Mouse (Mus musculus): Measurements from ENCODE around the gene Slc29a2. TPM values are rescaled to one million over a fixed set of nuclear protein-coding genes. Genes with fewer than 3 reads are reported as not detected.
A peak's percentile ranks its signal among the peaks of the same experiment; 100 is the strongest.

Gene Slc29a2
- total RNA-seq, 2 experiments from 2014 or later, result 4.5 to 5.3 TPM

DNA sequence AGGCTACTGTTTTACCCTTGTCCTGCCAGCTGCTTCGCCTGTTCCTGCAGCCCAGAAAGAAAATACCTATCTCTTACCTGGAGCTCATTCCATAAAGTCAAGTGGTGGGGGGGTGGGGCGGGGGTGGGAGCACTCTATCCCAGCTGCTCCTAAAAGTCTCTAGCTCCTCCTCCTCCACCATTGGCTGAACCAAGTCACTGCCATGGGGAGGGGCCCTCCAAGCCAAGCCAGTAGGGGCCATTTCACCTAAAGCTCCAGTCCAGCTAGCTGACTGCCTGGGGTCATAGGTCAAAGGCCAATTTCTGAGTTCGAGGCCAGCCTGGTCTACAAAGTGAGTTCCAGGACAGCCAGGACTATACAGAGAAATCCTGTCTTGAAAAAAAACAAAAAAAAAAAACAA lies 9.0 kb downstream of the Slc29a2 start:
- no peak for DNase-seq

DNA sequence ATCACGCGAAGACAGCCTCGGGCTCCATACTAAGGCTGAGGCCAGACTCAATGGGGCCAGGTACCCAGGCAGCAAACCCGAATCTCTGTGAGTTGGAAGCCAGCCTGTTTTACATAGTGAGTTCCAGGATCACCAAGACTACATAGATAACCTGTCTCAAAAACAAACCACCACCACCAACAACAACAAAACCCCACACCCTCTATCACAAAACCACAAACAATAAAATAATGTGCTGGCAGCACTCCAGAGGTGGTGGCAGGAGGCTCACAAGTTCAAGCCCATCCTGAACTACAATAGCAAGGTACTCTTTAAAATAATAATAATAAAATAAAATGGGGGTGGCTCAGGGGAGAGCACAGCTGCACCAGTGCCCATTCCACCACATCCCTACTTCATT lies 12.9 kb downstream of the Slc29a2 start:
- DNase-seq, result no peak

DNA sequence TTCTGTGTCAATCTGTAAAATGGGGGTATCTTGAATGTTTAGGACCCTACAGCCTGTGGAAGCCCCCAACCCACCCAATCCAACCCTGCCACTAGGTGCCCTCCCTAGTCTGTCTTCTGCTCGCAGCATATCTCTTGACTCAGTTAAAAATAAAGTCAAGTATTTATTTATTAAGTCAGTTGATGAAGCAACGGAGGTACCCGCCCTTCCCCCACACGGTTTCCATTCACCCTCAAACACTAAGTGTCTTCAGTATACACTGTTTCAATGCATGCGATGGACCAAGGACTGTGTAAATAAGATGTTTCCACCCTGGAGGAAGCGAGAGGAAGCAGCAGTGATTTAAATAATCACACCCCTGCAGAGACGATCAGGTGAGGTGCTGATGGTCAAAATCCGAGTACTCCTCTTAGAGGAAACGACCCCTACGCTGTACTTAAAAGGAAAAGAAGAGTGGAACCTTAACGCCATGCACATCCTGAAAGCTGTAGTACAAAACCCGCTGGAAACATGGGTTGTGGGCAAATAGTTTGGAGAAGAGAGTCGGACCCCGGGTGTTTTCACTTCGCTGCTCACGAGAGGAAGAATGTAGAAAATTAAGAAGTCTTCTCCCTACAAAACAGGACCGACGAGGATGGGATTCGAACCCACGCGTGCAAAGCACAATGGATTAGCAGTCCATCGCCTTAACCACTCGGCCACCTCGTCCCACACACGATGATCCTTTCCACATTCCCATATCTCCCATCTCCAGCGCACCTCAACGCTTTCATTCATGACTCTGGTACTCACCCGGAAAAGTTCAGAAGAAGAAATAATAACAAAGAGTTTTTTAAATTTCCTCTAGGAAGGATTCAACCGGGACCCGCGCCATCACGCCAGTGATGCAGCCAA lies 14.3 kb downstream of the Slc29a2 start:
- DNase-seq, result peak; percentile 79 to 82

DNA sequence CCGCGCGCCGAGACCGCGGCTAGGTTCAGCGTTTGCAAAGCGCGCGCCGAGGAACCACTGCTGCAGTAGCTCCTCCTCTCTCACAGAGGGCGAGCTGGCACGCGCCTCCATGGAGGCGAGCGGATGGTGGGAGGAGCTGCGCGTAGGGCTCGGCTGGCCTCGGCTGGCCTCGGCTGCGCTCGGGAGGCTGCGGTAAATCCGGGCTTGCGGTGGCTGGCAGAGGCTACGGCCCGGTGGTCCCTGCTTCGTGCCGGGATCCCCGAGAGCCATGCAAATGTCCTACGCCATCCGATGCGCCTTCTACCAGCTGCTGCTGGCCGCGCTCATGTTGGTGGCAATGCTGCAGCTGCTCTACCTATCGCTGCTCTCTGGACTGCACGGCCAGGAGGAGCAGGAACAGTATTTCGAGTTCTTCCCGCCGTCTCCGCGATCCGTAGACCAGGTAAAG lies 15.1 kb downstream of the Slc29a2 start, which contains the start of the genes B4gat1 and AC124502.3:
Gene B4gat1, plus strand, starts transcription at position 118 of the 448 bp plus-strand sequence.
Gene AC124502.3, plus strand, starts transcription at position 183 of the 448 bp plus-strand sequence.
- peak; percentile 93 to 94 for DNase-seq

DNA sequence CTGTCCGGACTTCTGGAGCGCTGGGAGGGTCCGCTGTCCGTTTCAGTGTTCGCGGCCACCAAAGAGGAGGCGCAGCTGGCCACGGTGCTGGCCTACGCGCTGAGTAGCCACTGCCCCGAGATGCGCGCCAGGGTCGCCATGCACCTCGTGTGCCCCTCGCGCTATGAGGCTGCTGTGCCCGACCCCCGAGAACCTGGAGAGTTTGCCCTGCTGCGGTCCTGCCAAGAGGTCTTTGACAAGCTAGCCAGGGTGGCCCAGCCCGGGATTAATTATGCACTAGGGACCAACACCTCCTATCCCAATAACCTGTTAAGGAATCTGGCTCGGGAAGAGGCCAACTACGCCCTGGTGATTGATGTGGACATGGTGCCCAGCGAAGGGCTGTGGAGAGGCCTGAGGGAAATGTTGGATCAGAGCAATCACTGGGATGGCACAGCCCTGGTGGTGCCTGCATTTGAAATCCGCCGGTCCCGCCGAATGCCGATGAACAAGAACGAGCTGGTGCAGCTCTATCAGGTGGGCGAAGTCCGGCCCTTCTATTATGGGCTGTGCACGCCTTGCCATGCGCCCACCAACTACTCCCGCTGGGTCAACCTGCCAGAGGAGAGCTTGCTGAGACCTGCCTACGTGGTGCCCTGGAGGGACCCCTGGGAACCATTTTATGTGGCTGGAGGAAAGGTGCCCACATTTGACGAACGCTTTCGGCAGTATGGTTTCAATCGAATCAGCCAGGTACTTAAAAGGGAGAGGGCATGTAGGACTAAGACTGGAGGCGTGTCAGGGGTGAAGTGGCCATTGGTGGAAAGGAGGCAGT lies 15.8 kb downstream of the Slc29a2 start:
- peak; percentile 22 to 31 for DNase-seq

DNA sequence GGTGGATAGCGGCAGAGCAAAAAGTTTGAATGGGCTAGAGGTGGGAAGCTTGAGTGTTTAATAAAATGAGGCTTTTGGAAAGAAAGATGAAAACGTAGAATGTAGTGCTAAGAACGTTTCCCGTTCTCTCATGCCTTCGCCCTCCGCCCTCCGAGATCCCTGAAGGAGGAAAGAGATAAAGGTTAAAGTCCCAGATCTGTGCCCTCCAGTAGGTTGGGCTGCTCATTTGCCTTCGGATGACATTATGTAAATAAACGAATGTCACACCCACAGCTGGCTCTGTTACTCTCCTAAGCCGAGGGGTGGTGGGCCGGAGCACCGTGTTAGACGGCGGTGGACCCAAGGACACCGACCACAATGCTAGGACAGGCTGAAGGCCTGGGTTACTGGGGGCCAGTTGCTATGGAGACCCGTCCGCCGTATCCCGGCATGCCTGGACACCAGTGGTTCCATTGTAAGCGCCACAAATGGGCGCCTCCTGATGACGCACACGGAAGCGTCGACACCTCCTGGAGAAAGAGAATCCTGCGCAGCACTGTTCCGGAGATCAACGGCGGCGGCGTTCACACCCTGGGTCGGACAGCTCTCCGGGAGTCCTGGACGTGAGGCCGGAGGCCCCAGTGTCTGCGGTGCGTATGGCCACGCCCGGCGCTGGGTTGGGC lies 17.3 kb downstream of the Slc29a2 start, which contains the start of gene Brms1:
Gene Brms1, plus strand, starts transcription at position 493 of the 662 bp plus-strand sequence.
- peak; percentile 95 for DNase-seq

DNA sequence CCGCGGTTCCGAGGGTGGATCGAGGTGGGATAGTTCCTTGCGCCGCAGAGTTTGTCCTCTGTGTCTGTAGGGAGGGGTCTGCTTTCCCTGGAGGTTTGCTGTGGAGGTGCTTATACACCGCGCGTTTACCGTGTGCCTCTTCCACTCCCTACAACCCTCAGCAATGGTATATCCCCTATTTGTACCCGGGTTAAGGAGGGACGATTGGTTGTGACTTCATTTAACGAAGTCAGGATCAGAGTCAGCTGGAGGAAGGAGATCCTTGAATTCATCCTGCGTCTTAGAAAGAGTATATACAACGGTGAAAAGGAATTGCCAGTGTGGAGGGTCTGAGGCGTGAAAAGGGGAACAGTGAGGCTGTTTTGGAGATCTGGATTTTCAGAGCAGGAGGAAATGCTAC lies 17.9 kb downstream of the Slc29a2 start:
- DNase-seq, result no peak

DNA sequence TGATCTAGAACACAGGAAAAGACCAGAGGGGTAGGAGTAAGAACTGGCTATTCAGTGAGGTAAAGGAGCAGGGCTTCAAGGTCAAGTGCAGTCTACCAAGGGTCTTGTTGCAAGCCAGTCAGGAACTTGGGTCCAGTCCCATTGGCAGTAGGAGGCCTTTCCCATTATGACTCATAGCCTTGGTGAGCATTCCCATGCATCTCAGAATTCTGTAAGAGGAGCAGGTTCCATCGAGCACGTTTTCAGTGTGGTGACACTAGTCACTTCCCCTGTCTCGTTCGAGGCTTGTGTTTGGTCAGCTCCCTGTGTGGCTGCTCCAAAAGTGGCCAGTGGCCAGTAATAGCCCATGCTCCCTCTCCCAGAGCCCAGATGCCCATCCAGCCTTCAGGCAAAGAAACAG lies 21.9 kb downstream of the Slc29a2 start:
- no peak for DNase-seq

DNA sequence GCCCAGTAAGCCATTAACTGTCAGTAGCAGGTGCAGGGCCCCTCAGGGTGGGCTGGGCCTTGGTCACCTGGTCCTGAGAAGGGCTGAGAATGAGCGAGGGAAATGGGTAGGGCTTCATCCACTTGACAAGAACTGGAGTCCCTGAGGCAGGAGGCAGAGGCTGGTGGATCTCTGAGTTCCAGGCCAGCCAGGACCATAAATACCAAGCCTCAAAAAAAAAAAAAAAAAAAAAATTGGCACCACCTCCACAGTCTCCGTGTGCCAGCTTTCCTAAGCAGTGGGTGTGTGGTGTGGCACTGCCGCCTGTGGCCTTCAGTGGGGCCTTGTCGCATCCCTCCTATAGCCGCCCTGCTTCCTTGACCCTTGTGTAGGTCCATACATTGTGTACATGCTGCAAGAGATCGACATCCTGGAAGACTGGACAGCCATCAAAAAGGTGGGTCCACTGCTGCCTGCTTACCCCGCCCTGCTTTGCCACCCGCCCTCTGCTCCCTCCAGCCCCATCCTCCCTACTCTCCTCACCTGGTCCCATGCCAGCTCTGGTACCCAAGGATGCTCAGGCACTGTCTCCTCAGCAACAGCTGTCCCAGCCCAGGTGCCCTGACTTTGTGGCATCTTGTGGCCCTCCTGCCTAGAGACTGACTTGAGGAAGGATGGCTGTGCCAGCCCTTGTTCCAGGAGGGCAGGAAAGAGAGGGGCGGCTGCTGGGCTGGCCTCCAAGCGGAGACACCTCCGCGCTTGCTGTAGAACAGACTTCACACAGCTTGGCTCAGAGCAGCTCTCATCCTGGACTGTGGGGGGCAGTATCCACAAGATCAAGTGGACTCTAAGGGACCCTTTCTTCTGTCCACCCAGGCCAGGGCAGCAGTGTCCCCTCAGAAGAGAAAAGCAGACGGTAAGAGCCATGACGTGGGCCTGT lies 24.7 kb downstream of the Slc29a2 start:
- no peak for DNase-seq

DNA sequence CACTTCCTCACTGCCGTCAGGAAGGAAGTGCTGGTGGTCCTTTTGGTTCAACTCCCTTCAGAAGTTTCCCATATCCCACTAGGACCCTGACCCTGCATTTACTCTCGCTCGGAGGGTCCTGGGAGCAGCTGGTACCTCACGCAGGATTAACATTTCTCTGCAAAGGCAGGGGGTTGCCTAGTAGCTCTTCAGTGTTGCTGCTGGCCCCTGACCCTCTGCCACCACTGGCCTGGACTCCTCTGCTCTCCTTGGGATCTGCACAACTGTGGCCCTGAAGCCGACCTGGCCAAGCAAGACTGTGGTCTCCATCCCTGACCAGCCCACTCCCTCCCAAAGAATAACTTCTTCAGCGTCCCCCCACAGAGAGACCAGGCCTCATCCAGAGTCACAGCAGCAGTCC lies 25.7 kb downstream of the Slc29a2 start:
- DNase-seq, result no peak

DNA sequence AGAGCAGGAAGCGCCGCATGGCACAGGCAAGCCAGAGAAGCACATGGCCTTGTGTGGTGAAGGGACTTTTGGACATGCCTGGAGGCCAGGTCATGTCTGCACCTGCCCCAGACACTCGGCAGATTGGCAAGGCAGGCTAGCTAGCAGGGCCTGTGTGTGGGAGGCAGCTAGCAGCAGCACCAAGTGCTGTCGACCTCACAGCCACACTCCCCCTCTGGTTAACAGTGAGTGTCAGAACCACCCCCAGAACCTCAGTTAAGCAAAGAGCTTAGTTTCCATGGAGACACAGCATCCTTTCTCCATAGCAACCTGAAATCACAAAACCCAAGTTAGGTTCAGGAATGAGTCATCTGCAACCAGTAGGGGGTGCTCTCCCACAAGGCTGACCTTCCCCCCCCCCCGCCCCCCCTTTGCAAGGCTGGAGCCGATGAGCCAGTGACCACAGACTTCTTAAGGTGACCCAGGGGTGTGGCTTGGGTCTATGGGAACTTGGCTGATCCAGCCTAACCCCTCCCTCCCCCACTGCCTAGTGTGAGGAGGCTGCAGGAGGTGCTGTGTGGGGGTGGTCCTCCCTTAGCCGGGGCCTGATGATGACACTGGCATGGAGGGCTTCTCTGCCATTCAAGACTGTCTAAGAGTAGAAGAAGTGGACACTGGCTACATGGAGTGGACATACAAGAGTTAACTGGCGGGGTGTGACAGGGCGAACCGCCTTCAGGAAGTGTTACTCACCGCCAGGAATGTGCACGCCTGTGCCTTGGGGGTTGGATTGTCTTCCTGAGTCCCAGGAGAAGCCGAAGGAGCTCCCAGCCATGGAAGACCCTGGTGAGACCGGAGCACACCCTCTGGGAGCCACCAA lies 26.6 kb downstream of the Slc29a2 start, which contains the start of gene Rin1:
Gene Rin1, plus strand, starts transcription at position 435 of the 859 bp plus-strand sequence.
- peak; percentile 69 to 71 for DNase-seq

DNA sequence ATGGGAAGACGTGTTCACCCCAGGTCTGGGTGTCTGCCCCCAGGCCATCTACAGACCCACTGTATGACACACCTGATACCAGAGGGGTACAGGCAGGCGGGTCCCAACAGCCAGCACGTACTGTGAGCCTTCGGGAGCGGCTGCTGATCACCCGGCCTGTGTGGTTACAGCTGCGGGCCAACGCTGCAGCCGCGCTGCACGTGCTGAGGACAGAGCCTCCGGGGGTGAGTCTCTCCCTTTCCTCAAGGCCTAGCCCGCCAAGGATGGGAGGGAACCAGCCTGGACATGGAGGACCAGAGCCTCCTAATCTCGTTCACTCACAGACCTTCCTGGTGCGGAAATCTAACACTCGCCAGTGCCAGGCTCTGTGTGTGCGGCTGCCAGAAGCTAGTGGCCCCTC lies 27.4 kb downstream of the Slc29a2 start:
- DNase-seq, result peak; percentile 48 to 55

DNA sequence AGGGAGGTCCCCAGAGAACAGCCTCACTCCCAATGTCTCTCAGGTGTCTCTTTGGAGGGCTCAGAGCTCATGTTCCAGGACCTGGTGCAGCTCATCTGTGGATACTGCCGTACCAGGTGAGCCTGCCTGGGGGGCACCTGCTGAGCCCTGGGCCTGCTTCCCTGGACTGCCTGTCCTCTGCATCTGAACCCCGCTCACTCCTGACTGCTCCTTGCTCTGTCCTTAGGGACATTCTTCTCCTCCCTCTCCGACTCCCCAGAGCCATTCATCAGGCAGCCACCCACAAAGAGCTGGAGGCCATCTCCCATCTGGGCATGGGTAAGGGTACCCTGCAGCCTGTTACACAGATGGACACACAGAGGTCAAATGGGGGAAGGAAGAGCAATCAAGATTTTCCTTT lies 27.9 kb downstream of the Slc29a2 start:
- DNase-seq, result no peak

DNA sequence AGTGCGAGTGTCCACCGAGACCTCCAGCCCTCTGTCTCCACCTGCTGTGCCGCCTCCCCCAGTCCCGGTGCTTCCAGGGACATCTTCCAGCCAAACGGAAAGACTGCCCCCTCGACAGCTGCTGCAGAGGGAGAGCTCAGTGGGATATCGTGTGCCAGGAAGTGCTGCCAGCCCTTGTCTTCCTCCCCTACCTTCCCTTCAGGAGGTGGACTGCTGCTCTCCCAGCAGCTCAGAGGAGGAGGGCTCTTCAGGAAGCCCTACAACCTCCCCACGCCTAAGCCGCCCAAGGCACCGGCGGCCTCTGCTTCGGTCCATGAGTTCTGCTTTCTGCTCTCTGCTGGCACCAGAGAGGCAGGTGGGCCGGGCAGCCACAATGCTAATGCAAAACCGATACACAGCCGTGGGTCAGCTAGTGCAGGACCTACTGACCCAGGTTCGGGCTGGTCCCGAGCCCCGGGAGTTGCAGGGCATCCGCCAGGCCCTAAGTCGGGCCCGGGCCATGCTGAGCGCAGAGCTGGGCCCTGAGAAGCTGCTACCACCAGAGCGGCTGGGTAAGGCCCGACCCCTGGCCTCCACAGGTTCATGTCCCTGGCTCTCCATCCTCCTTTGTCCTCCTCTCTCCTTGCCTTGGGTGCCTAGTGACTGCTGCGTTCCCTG lies 28.6 kb downstream of the Slc29a2 start:
- DNase-seq, result no peak

DNA sequence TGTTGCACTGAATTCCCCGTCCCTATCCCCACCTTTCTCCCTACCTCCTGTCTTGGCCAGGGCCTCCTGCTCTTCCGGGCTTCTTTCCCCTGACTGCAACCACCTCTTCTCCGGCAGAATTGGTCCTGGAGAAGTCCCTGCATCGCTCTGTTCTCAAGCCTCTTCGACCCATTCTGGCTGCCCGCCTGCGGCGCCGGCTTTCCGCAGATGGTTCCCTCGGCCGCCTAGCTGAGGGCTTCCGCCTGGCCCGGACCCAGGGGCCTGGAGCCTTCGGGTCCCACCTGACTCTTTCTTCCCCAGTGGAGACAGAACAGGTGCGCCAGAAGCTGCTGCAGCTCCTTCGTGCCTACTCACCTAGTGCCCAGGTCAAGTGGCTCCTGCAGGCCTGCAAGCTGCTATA lies 29.2 kb downstream of the Slc29a2 start:
- DNase-seq, result no peak

DNA sequence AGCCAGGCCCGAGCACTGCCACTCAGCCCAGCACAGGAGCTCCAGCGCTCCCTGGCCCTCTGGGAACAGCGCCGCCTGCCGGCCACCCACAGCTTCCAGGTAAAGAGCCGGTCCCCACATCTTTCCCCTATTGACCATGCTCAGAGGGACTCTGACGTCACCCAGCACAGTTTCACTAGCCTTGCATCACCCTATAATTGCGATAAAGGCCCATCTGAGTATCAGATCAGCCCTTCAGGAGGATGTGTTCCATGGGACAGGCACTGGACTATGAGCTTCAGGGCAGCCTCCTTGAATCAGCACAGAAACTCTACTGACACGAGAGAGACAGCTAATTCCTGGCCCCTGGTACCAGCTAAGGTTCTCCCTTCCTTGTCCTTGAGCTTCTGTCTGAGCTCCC lies 30.2 kb downstream of the Slc29a2 start:
- DNase-seq, result peak; percentile 67 to 80

DNA sequence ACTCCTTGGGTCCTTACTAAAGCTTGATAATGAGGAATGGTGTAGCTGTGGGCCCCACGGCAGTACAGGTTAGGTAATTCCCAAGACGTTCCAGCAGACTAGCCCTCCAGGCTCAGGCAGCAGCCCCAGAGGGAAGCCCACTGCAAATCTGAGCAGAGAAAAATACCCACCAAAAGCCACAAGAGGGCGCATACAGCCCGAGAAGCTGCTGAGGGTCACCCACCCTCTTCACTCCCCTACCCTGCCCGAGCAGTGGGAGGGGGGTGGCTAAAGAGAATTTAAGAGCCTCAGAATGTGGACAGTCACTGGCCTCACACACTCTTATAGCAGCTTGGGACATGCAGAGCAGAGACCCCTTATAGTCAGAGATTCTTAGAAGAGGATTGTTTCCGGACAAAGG lies 32.6 kb downstream of the Slc29a2 start:
- no peak for DNase-seq

DNA sequence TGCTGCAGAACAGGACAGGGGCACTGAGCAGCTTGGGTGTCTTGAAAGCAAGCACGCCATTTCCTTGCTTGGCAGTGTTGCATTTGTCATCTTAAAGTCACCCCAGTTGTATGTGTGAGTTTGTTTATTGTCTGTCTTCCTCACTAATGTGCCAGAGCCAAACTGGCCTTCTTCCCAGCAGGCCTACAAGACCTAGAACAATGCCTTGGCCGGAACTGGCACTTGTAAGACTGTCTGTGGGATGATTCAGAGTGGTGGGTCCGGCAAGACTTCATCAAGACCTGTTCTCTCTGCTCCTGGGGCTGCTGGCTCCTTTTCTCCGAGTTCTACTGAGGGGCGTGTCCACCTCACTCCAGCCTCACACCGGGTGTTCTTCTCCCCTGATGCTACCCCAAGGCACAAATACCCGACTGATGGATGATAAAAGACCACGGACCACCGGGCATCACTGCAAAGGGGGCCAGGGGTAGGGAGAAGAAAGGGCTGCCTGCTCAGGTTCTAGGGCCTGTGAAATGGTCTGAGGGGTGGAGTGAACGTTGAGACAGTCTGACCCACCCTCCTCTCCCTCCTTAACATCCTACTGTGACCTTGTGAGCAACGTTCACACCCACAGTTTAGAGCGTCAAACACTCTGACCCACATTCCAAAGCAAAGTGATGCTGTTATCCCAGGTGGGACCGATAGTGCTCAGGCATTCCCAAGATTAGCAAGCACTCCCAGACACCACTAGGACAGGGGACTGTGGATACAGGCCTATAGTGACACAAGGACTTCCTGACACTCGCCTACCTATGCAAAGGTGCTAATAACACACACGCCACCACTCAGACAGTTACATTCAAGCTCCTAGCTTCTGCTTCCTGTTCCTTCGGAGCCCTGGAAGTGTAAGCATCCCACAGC lies 34.5 kb downstream of the Slc29a2 start:
- DNase-seq, result no peak

Data from adrenal gland, postnatal 36 days (tissue).